Mouse (Mus musculus) lung, postnatal 0 days (tissue): ENCODE measurements around the gene Oprm1. TPM values are rescaled to one million over a fixed set of nuclear protein-coding genes. Genes with fewer than 3 reads are reported as not detected.

Experiments used
- ATAC-seq: fragments of 200-750 bp; cut with Nextera tagmentation; 2 replicates; pipeline ENCODE4 v1.8.0; 2017; ENCODE audit warnings: moderate library complexity
- DNase-seq: peaks from one replicate; pipeline ENCODE4 v3.0.0-alpha.2; 2016; ENCODE audit warnings: low spot score
- H3K27ac ChIP-seq: fragments of 300-500 bp; sonication (generic); 2 replicates; pipeline ENCODE4 v1.5.1; 2014; ENCODE audit warnings: antibody characterized with exemption, mild to moderate bottlenecking, low read length, mixed read lengths
- H3K27me3 ChIP-seq: fragments of 300-500 bp; sonication (generic); replicated peaks from 2 replicates; pipeline ENCODE4 v1.6.1; 2014; ENCODE audit warnings: low read length, mixed read lengths; ENCODE audit not compliant: insufficient read depth
- H3K36me3 ChIP-seq: fragments of 300-500 bp; sonication (generic); 2 replicates; pipeline ENCODE4 v1.6.1; 2014; ENCODE audit warnings: low read length, mixed read lengths; ENCODE audit not compliant: insufficient read depth
- H3K4me1 ChIP-seq: fragments of 300-500 bp; sonication (generic); 2 replicates; pipeline ENCODE4 v1.6.1; 2014; ENCODE audit warnings: antibody characterized with exemption, low read depth, low read length, mixed read lengths; ENCODE audit not compliant: insufficient read depth
- H3K4me2 ChIP-seq: fragments of 300-500 bp; sonication (generic); replicated peaks from 2 replicates; pipeline ENCODE4 v1.6.1; 2014; ENCODE audit warnings: low read depth, mild to moderate bottlenecking, low read length, moderate library complexity, mixed read lengths
- H3K4me3 ChIP-seq: fragments of 300-500 bp; sonication (generic); 2 replicates; pipeline ENCODE4 v1.5.1; 2014; ENCODE audit warnings: low read depth, low read length
- H3K9ac ChIP-seq: fragments of 300-500 bp; sonication (generic); replicated peaks from 2 replicates; pipeline ENCODE4 v1.6.1; 2014; ENCODE audit warnings: low read depth, mild to moderate bottlenecking
- H3K9me3 ChIP-seq: fragments of 300-500 bp; sonication (generic); 2 replicates; pipeline ENCODE4 v1.6.1; 2016; ENCODE audit warnings: low read length, mixed read lengths
- CTCF ChIP-seq: IDR thresholded peaks from 2 replicates; pipeline ENCODE4 v1.5.1; 2016; ENCODE audit warnings: antibody characterized with exemption, mild to moderate bottlenecking
- EP300 ChIP-seq: IDR thresholded peaks from 2 replicates; pipeline ENCODE4 v1.6.1; 2016; ENCODE audit warnings: antibody characterized with exemption, mild to moderate bottlenecking, control low read depth
- WGBS: fragments of 180-500 bp; shearing (Covaris S2); extraction: QIAGEN DNeasy Blood & Tissue Kit; methylation state at CpG from one replicate; pipeline ENCODE4 v1.1.7; 2014; 5-methylcytosine and 5-hydroxymethylcytosine counted together
- polyA plus RNA-seq: library from polyadenylated mRNA; unstranded; fragments of >200 nt; fragmentation: Nextera tagmentation; extraction: Ambion mirVana; gene quantifications from 2 replicates; pipeline ENCODE4 v1.2.1, GENCODE M21; 2015

The Oprm1 gene
- polyA plus RNA-seq, 1 experiment from 2014 or later: not detected

GRCm38 (mm10) chr10:6788517-6789237 is 30.4 kb downstream of the Oprm1 start:
- Histone ChIP-seq H3K4me2 (no peak overlapping the region), H3K9ac (no peak overlapping the region), H3K4me1 (no peaks in the 10 kb centered on the region), H3K27ac (no peak overlapping the region), H3K9me3 (no peaks in the 10 kb centered on the region), H3K36me3 (no peaks in the 10 kb centered on the region), H3K27me3 (no peaks in the 10 kb centered on the region), H3K4me3 (no peak overlapping the region)
- ATAC-seq (no peak; the same call in 1 of the 2 replicates), DNase-seq (peak; percentile 28)
- no peak for TF ChIP-seq EP300
- no peak for TF ChIP-seq CTCF
- 5% methylated on average over 25 of the region's 25 CpGs for WGBS

- TF ChIP-seq EP300 (no peak), CTCF (no peak)
- no peak for DNase-seq
- no peaks in the 10 kb centered on the region for H3K9me3 ChIP-seq
- H3K36me3 ChIP-seq: no peaks in the 10 kb centered on the region
- no peak for ATAC-seq
- H3K27ac ChIP-seq: no peak overlapping the region
- no peaks in the 10 kb centered on the region for H3K4me1 ChIP-seq
- H3K4me3 ChIP-seq: no peak overlapping the region
- no peak overlapping the region for H3K4me2 ChIP-seq
- no peaks in the 10 kb centered on the region for H3K27me3 ChIP-seq
- H3K9ac ChIP-seq: no peak overlapping the region
These were observed 31.9 kb downstream of the Oprm1 start for GRCm38 (mm10) chr10:6790226-6790625.

- ATAC-seq (no peak), DNase-seq (no peak)
- WGBS: 29% methylated on average over 1 of the region's 1 CpGs
These were observed 62.3 kb downstream of the Oprm1 start for GRCm38 (mm10) chr10:6820626-6821025.

GRCm38 (mm10) chr10:6842225-6842624 is 83.9 kb downstream of the Oprm1 start:
- WGBS: 79% methylated on average over 1 of the region's 1 CpGs
- Histone ChIP-seq H3K9me3 (no peaks in the 10 kb centered on the region), H3K27ac (no peak overlapping the region), H3K27me3 (no peaks in the 10 kb centered on the region), H3K4me3 (no peak overlapping the region), H3K4me2 (no peak overlapping the region), H3K4me1 (no peaks in the 10 kb centered on the region), H3K9ac (no peak overlapping the region), H3K36me3 (no peaks in the 10 kb centered on the region)
- ATAC-seq: no peak
- no peak for DNase-seq
- no peak for TF ChIP-seq EP300
- no peak for TF ChIP-seq CTCF

More at GRCm38 (mm10) chr10:6820626-6821025, 62.3 kb downstream of the Oprm1 start:
- Histone ChIP-seq H3K36me3 (no peaks in the 10 kb centered on the region), H3K4me2 (no peak overlapping the region), H3K9me3 (no peaks in the 10 kb centered on the region), H3K4me3 (no peak overlapping the region), H3K9ac (no peak overlapping the region), H3K27ac (no peak overlapping the region), H3K4me1 (no peaks in the 10 kb centered on the region), H3K27me3 (no peaks in the 10 kb centered on the region)
- TF ChIP-seq EP300 (no peak), CTCF (no peak)

GRCm38 (mm10) chr10:6846283-6846682 is 88.0 kb downstream of the Oprm1 start:
- 79% methylated on average over 1 of the region's 1 CpGs for WGBS
- no peak for ATAC-seq

GRCm38 (mm10) chr10:6848162-6848754 is 90.0 kb downstream of the Oprm1 start:
- H3K4me1 ChIP-seq: no peaks in the 10 kb centered on the region
- H3K4me2 ChIP-seq: no peak overlapping the region
- no peak for DNase-seq
- no peaks in the 10 kb centered on the region for H3K9me3 ChIP-seq
- no peaks in the 10 kb centered on the region for H3K27me3 ChIP-seq
- H3K9ac ChIP-seq: no peak overlapping the region
- H3K36me3 ChIP-seq: no peaks in the 10 kb centered on the region
- no peak overlapping the region for H3K4me3 ChIP-seq
- ATAC-seq: no peak
- no peak for TF ChIP-seq CTCF
- no peak for TF ChIP-seq EP300
- WGBS: 52% methylated on average over 7 of the region's 7 CpGs
- no peak overlapping the region for H3K27ac ChIP-seq

More at GRCm38 (mm10) chr10:6846283-6846682, 88.0 kb downstream of the Oprm1 start:
- no peak for TF ChIP-seq CTCF
- Histone ChIP-seq H3K4me2 (no peak overlapping the region), H3K36me3 (no peaks in the 10 kb centered on the region), H3K9me3 (no peaks in the 10 kb centered on the region), H3K4me1 (no peaks in the 10 kb centered on the region), H3K27me3 (no peaks in the 10 kb centered on the region), H3K27ac (no peak overlapping the region), H3K9ac (no peak overlapping the region), H3K4me3 (no peak overlapping the region)
- no peak for DNase-seq
